Mouse (Mus musculus) liver, embryonic 11.5 days (tissue): Measurements from ENCODE around the gene Slc32a1. TPM values are rescaled to one million over a fixed set of nuclear protein-coding genes. Genes with fewer than 3 reads are reported as not detected.

ENCODE experiments used
- ATAC-seq: fragments of 200-750 bp; cut with Nextera tagmentation; replicated peaks from 2 replicates; pipeline ENCODE4 v1.8.0; 2017; ENCODE audit warnings: moderate number of reproducible peaks, mild to moderate bottlenecking, moderate TSS enrichment, moderate library complexity; ENCODE audit not compliant: low FRiP score
- DNase-seq: peaks from one replicate; pipeline ENCODE4 v3.0.0-alpha.2; 2017; ENCODE audit warnings: low spot score
- H3K27ac ChIP-seq: fragments of 300-500 bp; sonication (generic); 2 replicates; pipeline ENCODE4 v1.5.1; 2014; ENCODE audit warnings: mild to moderate bottlenecking, low read depth, low read length, control low read depth
- H3K27me3 ChIP-seq: fragments of 300-500 bp; sonication (generic); replicated peaks from 2 replicates; pipeline ENCODE4 v1.6.1; 2014; ENCODE audit warnings: low read length, mixed read lengths; ENCODE audit not compliant: control insufficient read depth, insufficient read depth
- H3K36me3 ChIP-seq: fragments of 300-500 bp; sonication (generic); 2 replicates; pipeline ENCODE4 v1.6.1; 2014; ENCODE audit warnings: mild to moderate bottlenecking, low read length, moderate library complexity, mixed read lengths; ENCODE audit not compliant: control insufficient read depth, insufficient read depth
- H3K4me1 ChIP-seq: fragments of 300-500 bp; sonication (generic); replicated peaks from 2 replicates; pipeline ENCODE4 v1.6.1; 2014; ENCODE audit warnings: low read length, mixed read lengths; ENCODE audit not compliant: control insufficient read depth, insufficient read depth
- H3K4me2 ChIP-seq: fragments of 300-500 bp; sonication (generic); 2 replicates; pipeline ENCODE4 v1.6.1; 2014; ENCODE audit warnings: mild to moderate bottlenecking, control low read depth, moderate library complexity
- H3K4me3 ChIP-seq: fragments of 300-500 bp; sonication (generic); 2 replicates; pipeline ENCODE4 v1.5.1; 2014; ENCODE audit warnings: low read depth, low read length, control low read depth
- H3K9ac ChIP-seq: fragments of 300-500 bp; sonication (generic); 2 replicates; pipeline ENCODE4 v1.6.1; 2014; ENCODE audit warnings: low read depth, low read length, control low read depth
- H3K9me3 ChIP-seq: fragments of 300-500 bp; sonication (generic); 2 replicates; pipeline ENCODE4 v1.6.1; 2016; ENCODE audit warnings: low read length, inconsistent platforms, mixed read lengths; ENCODE audit not compliant: control insufficient read depth
- WGBS: fragments of 180-500 bp; shearing (Covaris S2); extraction: QIAGEN DNeasy Blood & Tissue Kit; methylation state at CpG from one replicate; pipeline ENCODE4 v1.1.7; 2014; 5-methylcytosine and 5-hydroxymethylcytosine counted together
- polyA plus RNA-seq: library from polyadenylated mRNA; unstranded; fragments of >200 nt; fragmentation: Nextera tagmentation; extraction: Ambion mirVana; gene quantifications from 2 replicates; pipeline ENCODE4 v1.2.1, GENCODE M21; 2014

Slc32a1 gene
- polyA plus RNA-seq, 1 experiment from 2014 or later, result 0.05 TPM

- DNase-seq, result no peak
- Histone ChIP-seq H3K36me3 (no peaks in the 10 kb centered on the region), H3K4me2 (no peak overlapping the region), H3K27me3 (peaks cover 2% of the 10 kb centered on the region; the same call in 1 of the 2 replicates), H3K4me3 (no peak overlapping the region), H3K4me1 (no peaks in the 10 kb centered on the region), H3K27ac (no peak overlapping the region), H3K9me3 (no peaks in the 10 kb centered on the region), H3K9ac (no peak overlapping the region)
- ATAC-seq, result no peak
- 62% methylated on average over 3 of the region's 3 CpGs for WGBS
Measured at GRCm38 (mm10) chr2:158590495-158590894, 20.1 kb upstream of the Slc32a1 start.

DNA sequence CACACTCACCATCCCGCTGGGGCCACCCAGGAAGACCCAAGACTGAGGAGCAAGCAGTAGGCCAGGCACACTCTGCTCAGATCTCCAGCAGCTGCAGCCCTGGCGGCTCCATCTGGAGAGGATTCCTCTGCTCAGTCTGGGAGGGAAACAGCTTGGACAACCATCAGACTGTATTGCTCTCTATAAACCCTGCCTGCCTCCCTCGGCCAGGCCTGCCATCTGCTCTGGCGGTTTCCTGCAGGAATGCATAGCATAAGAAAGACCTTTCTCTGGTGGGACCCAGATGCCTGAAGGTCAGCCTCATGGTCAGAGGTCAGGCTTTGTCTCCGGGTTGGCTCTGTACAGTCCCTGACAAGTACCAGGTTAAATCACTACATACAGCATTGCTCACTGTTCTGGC is 19.3 kb upstream of the Slc32a1 start:
- Histone ChIP-seq H3K27me3 (peaks cover 2% of the 10 kb centered on the region; the same call in 1 of the 2 replicates), H3K4me1 (no peaks in the 10 kb centered on the region), H3K4me3 (no peak overlapping the region), H3K27ac (no peak overlapping the region), H3K9me3 (no peaks in the 10 kb centered on the region), H3K4me2 (no peak overlapping the region), H3K36me3 (no peaks in the 10 kb centered on the region), H3K9ac (no peak overlapping the region)
- DNase-seq, result no peak
- 61% methylated on average over 5 of the region's 5 CpGs for WGBS
- ATAC-seq, result no peak

- 64% methylated on average over 4 of the region's 4 CpGs for WGBS
- H3K4me1 ChIP-seq, result no peaks in the 10 kb centered on the region
- no peak overlapping the region for H3K27ac ChIP-seq
- H3K9me3 ChIP-seq, result no peaks in the 10 kb centered on the region
- H3K27me3 ChIP-seq, result peaks cover 5% of the 10 kb centered on the region; the same call in 1 of the 2 replicates
- no peak overlapping the region for H3K9ac ChIP-seq
- no peaks in the 10 kb centered on the region for H3K36me3 ChIP-seq
- no peak for DNase-seq
- no peak overlapping the region for H3K4me3 ChIP-seq
- H3K4me2 ChIP-seq, result no peak overlapping the region
- no peak for ATAC-seq
Measured at GRCm38 (mm10) chr2:158593371-158593770, 17.2 kb upstream of the Slc32a1 start.

DNA sequence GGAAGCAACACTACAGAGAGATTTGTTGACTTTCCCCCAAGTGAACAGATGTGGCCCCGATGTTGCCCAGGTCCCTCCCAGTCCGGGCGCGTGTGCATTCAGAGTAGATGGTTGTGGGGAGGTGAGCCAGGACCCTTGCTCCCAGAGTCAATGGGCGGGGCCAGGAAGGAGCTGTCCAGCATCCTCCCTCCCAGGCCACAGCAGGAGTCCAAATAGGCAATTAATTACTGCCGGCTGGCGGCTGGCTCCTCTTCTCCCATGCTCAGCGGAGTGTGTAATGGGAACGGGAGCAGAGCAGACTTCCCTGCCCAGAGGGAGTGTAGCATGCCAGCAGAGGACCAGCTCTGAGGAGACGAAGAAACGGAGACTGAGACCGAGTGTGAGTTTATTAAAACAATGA is 15.5 kb upstream of the Slc32a1 start:
- no peak overlapping the region for H3K4me3 ChIP-seq
- peak; percentile 67 for DNase-seq
- no peaks in the 10 kb centered on the region for H3K36me3 ChIP-seq
- no peak overlapping the region for H3K4me2 ChIP-seq
- H3K9ac ChIP-seq, result no peak overlapping the region
- H3K27ac ChIP-seq, result no peak overlapping the region
- WGBS, result 5% methylated on average over 12 of the region's 12 CpGs
- ATAC-seq, result no peak
- H3K27me3 ChIP-seq, result peaks cover 11% of the 10 kb centered on the region; the same call in 1 of the 2 replicates
- no peaks in the 10 kb centered on the region for H3K4me1 ChIP-seq
- no peaks in the 10 kb centered on the region for H3K9me3 ChIP-seq

- 34% methylated on average over 7 of the region's 7 CpGs for WGBS
- H3K36me3 ChIP-seq, result no peaks in the 10 kb centered on the region
- ATAC-seq (no peak), DNase-seq (no peak)
- no peak overlapping the region for H3K4me3 ChIP-seq
- H3K27ac ChIP-seq, result no peak overlapping the region
- H3K9me3 ChIP-seq, result no peaks in the 10 kb centered on the region
- no peak overlapping the region for H3K9ac ChIP-seq
- H3K4me1 ChIP-seq, result no peaks in the 10 kb centered on the region
- no peak overlapping the region for H3K4me2 ChIP-seq
- peaks cover 14% of the 10 kb centered on the region; the same call in 1 of the 2 replicates for H3K27me3 ChIP-seq
Measured at GRCm38 (mm10) chr2:158595577-158595976, 15.0 kb upstream of the Slc32a1 start.

- DNase-seq, result no peak
- H3K9me3 ChIP-seq, result no peaks in the 10 kb centered on the region
- H3K36me3 ChIP-seq, result no peaks in the 10 kb centered on the region
- H3K27ac ChIP-seq, result no peak overlapping the region
- H3K4me3 ChIP-seq, result no peak overlapping the region
- H3K4me2 ChIP-seq, result no peak overlapping the region
- no peak overlapping the region for H3K9ac ChIP-seq
- ATAC-seq, result no peak
- 37% methylated on average over 1 of the region's 1 CpGs for WGBS
- peaks cover 22% of the 10 kb centered on the region for H3K27me3 ChIP-seq
- no peaks in the 10 kb centered on the region for H3K4me1 ChIP-seq
Measured at GRCm38 (mm10) chr2:158596803-158597202, 13.8 kb upstream of the Slc32a1 start.

- Histone ChIP-seq H3K36me3 (no peaks in the 10 kb centered on the region), H3K27me3 (peaks cover 31% of the 10 kb centered on the region), H3K9ac (no peak overlapping the region), H3K27ac (no peak overlapping the region), H3K4me2 (no peak overlapping the region), H3K4me1 (no peaks in the 10 kb centered on the region), H3K9me3 (no peaks in the 10 kb centered on the region), H3K4me3 (no peak overlapping the region)
- WGBS, result 30% methylated on average over 3 of the region's 3 CpGs
- ATAC-seq (no peak), DNase-seq (no peak)
Measured at GRCm38 (mm10) chr2:158600517-158600916, 10.1 kb upstream of the Slc32a1 start.

GRCm38 (mm10) chr2:158601326-158601725 is 9.2 kb upstream of the Slc32a1 start:
- H3K4me1 ChIP-seq, result peaks cover 4% of the 10 kb centered on the region
- H3K27ac ChIP-seq, result no peak overlapping the region
- H3K9ac ChIP-seq, result no peak overlapping the region
- peaks cover 35% of the 10 kb centered on the region for H3K27me3 ChIP-seq
- H3K36me3 ChIP-seq, result no peaks in the 10 kb centered on the region
- 77% methylated on average over 1 of the region's 1 CpGs for WGBS
- no peak for ATAC-seq
- no peaks in the 10 kb centered on the region for H3K9me3 ChIP-seq
- no peak overlapping the region for H3K4me2 ChIP-seq
- H3K4me3 ChIP-seq, result no peak overlapping the region
- DNase-seq, result no peak

DNA sequence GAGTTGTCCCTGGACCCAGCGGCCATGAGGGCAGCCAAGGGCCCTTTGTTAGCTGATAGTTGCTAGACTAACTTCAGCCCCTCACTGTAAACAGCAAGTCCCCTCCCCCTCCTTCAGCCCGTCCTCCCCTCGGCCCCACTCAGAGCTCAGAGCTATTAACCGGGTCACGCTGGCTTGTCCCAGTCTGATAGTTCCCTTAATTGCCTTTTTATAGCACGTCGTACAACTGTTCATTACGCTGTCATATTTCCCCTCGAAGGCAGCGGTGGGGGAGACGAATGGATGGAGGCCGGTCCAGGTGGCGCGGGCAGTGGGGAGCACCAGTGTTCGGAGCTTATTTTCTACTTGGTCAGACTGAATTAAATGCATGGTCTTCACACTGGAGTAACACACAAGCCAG is 7.9 kb upstream of the Slc32a1 start:
- 49% methylated on average over 15 of the region's 15 CpGs for WGBS
- H3K9me3 ChIP-seq, result no peaks in the 10 kb centered on the region
- no peak overlapping the region for H3K4me3 ChIP-seq
- DNase-seq (no peak), ATAC-seq (0 out of 2 replicates have a peak, but pooled peaks have one; percentile 18)
- H3K36me3 ChIP-seq, result no peaks in the 10 kb centered on the region
- H3K4me2 ChIP-seq, result no peak overlapping the region
- H3K27me3 ChIP-seq, result peaks cover 43% of the 10 kb centered on the region
- no peak overlapping the region for H3K9ac ChIP-seq
- peaks cover 12% of the 10 kb centered on the region for H3K4me1 ChIP-seq
- no peak overlapping the region for H3K27ac ChIP-seq
